Mouse (Mus musculus) G1E (cell line): ENCODE measurements around the gene Gltp.

Experiments used
- CTCF ChIP-seq: IDR thresholded peaks from 2 replicates; pipeline ENCODE4 v1.5.1; 2012; ENCODE audit warnings: low read depth, low read length, inconsistent platforms, mixed read lengths
- GATA1 ChIP-seq: IDR thresholded peaks from 2 replicates; pipeline ENCODE4 v1.6.1; 2012; ENCODE audit warnings: borderline replicate concordance, low read length, inconsistent platforms, mixed read lengths
- POLR2AphosphoS5 ChIP-seq: IDR thresholded peaks from 2 replicates; pipeline ENCODE4 v1.6.1; 2012; ENCODE audit warnings: low read depth, low read length, inconsistent platforms; ENCODE audit not compliant: insufficient replicate concordance
- TAL1 ChIP-seq: conservative IDR thresholded peaks from 2 replicates; pipeline ENCODE4 v1.6.1; 2012; ENCODE audit warnings: low read depth, low read length, inconsistent platforms, mixed read lengths

DNA sequence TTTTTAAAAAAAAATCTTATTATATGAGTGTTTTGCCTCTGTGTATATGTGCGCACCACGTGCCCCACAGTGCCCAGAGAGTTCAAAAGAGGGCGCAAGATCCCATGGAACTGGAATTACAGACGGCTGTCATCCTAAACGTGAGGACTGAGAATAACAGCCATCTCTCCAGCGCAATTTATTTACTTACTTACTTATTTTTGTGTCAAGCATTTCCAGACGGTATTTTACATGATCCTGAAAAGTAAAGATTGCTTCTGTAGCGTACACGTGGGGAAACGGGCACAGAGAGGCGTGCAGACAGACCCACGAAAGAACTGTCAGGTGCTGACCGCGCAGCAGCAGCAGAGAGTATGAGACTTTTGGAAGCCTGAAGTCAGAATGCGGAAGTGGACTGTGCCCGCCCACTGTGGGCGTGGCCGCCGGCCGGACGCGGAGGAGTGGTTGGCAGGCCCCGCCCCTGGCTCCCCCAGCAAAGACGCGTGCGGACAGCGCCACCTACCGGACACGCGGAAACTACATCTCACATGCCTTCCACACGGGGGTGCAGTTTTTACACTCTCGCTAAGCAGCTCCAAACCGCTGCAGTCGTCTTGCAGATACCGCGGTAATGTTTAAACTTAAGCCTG is 23.4 kb downstream of the Gltp start:
- TF ChIP-seq CTCF (peak; percentile 90), TAL1 (no peak), GATA1 (no peak), POLR2AphosphoS5 (no peak)
